Mouse (Mus musculus): ENCODE measurements around the gene Smyd3. TPM values are rescaled to one million over a fixed set of nuclear protein-coding genes. Genes with fewer than 3 reads are reported as not detected.

The Smyd3 gene
- polyA plus RNA-seq, 1 experiment: 9.6 TPM

- TF ChIP-seq CTCF (IDR thresholded peaks at IDR 0.05; ENCODE audit: borderline replicate concordance, control insufficient read depth, extremely low read depth, insufficient read depth, low read length, poor library complexity) (no peak), POLR2A (IDR thresholded peaks at IDR 0.05; ENCODE audit: control insufficient read depth, extremely low read depth, insufficient read depth, low read length, poor library complexity) (no peak)
- Histone ChIP-seq H3K27ac (ENCODE audit: control insufficient read depth, insufficient read depth, low read length) (no peak overlapping the region), H3K4me3 (ENCODE audit: control insufficient read depth, insufficient read depth, low read length) (no peak overlapping the region), H3K4me1 (replicated peaks; ENCODE audit: control insufficient read depth, insufficient read depth, low read length) (no peaks in the 10 kb centered on the region), H3K36me3 (ENCODE audit: control insufficient read depth, insufficient read depth, low read length) (no peaks in the 10 kb centered on the region), H3K27me3 (ENCODE audit: control insufficient read depth, insufficient read depth, low read length) (no peaks in the 10 kb centered on the region)
- DNase-seq: no peak
- WGBS: 79% methylated on average over 31 of the region's 31 CpGs
Measured at GRCm38 (mm10) chr1:178917194-178917902, 600.5 kb downstream of the Smyd3 start.

- H3K27ac ChIP-seq (ENCODE audit: control insufficient read depth, insufficient read depth, low read length): no peak overlapping the region
- no peaks in the 10 kb centered on the region for H3K36me3 ChIP-seq (ENCODE audit: control insufficient read depth, insufficient read depth, low read length)
- no peaks in the 10 kb centered on the region for H3K27me3 ChIP-seq (ENCODE audit: control insufficient read depth, insufficient read depth, low read length)
- H3K4me3 ChIP-seq (ENCODE audit: control insufficient read depth, insufficient read depth, low read length): no peak overlapping the region
- TF ChIP-seq CTCF (IDR thresholded peaks at IDR 0.05; ENCODE audit: borderline replicate concordance, control insufficient read depth, extremely low read depth, insufficient read depth, low read length, poor library complexity): no peak
- TF ChIP-seq POLR2A (IDR thresholded peaks at IDR 0.05; ENCODE audit: control insufficient read depth, extremely low read depth, insufficient read depth, low read length, poor library complexity): no peak
- WGBS: 88% methylated on average over 12 of the region's 12 CpGs
- no peak for DNase-seq
- H3K4me1 ChIP-seq (replicated peaks; ENCODE audit: control insufficient read depth, insufficient read depth, low read length): no peaks in the 10 kb centered on the region
Measured at GRCm38 (mm10) chr1:178915056-178915455, 602.8 kb downstream of the Smyd3 start.

GRCm38 (mm10) chr1:178912936-178913716, 604.7 kb downstream of the Smyd3 start:
- WGBS: 52% methylated on average over 6 of the region's 6 CpGs
- no peaks in the 10 kb centered on the region for H3K27me3 ChIP-seq (ENCODE audit: control insufficient read depth, insufficient read depth, low read length)
- no peak overlapping the region for H3K27ac ChIP-seq (ENCODE audit: control insufficient read depth, insufficient read depth, low read length)
- H3K4me3 ChIP-seq (ENCODE audit: control insufficient read depth, insufficient read depth, low read length): no peak overlapping the region
- no peaks in the 10 kb centered on the region for H3K4me1 ChIP-seq (replicated peaks; ENCODE audit: control insufficient read depth, insufficient read depth, low read length)
- DNase-seq: no peak
- no peaks in the 10 kb centered on the region for H3K36me3 ChIP-seq (ENCODE audit: control insufficient read depth, insufficient read depth, low read length)
- TF ChIP-seq POLR2A (IDR thresholded peaks at IDR 0.05; ENCODE audit: control insufficient read depth, extremely low read depth, insufficient read depth, low read length, poor library complexity): no peak

GRCm38 (mm10) chr1:178910951-178911350, 606.9 kb downstream of the Smyd3 start:
- H3K4me1 ChIP-seq (replicated peaks; ENCODE audit: control insufficient read depth, insufficient read depth, low read length): no peaks in the 10 kb centered on the region
- H3K27me3 ChIP-seq (ENCODE audit: control insufficient read depth, insufficient read depth, low read length): no peaks in the 10 kb centered on the region
- H3K4me3 ChIP-seq (ENCODE audit: control insufficient read depth, insufficient read depth, low read length): no peak overlapping the region
- no peak for DNase-seq
- no peaks in the 10 kb centered on the region for H3K36me3 ChIP-seq (ENCODE audit: control insufficient read depth, insufficient read depth, low read length)
- H3K27ac ChIP-seq (ENCODE audit: control insufficient read depth, insufficient read depth, low read length): no peak overlapping the region
- 40% methylated on average over 14 of the region's 14 CpGs for WGBS
- TF ChIP-seq CTCF (IDR thresholded peaks at IDR 0.05; ENCODE audit: borderline replicate concordance, control insufficient read depth, extremely low read depth, insufficient read depth, low read length, poor library complexity): no peak
- no peak for TF ChIP-seq POLR2A (IDR thresholded peaks at IDR 0.05; ENCODE audit: control insufficient read depth, extremely low read depth, insufficient read depth, low read length, poor library complexity)

Other genes starting within 250 kb of the Smyd3 start
- gene Tfb2m, start 28.2 kb upstream of the Smyd3 start, polyA plus RNA-seq (2012; rRNA removed): 10.8 and 10.9 TPM in 2 replicates
- gene Cnst, start 28.3 kb upstream of the Smyd3 start, polyA plus RNA-seq (2012; rRNA removed): 28.3 and 28.7 TPM in 2 replicates
- gene Sccpdh, start 150.2 kb upstream of the Smyd3 start, polyA plus RNA-seq (2012; rRNA removed): 1.9 and 3.0 TPM in 2 replicates
- 0.03 TPM in 1 of 2 replicates, not detected in the other for gene Kif28, start 227.2 kb upstream of the Smyd3 start, polyA plus RNA-seq (2012; rRNA removed)

Data from thymus, adult 2 months (tissue).